Mouse (Mus musculus) lung, postnatal 25 days (tissue): ENCODE measurements around the gene 6430571L13Rik.

Source experiments
- DNase-seq: peaks from one replicate; pipeline ENCODE4 v3.0.0; 2022; ENCODE audit warnings: low spot score

6430571L13Rik gene

GRCm38 (mm10) chr9:107340911-107341645 lies 676 bp downstream of the 6430571L13Rik start:
- DNase-seq = no peak

GRCm38 (mm10) chr9:107342201-107342709 lies 1.9 kb downstream of the 6430571L13Rik start:
- no peak for DNase-seq

GRCm38 (mm10) chr9:107343146-107343943 lies 2.9 kb downstream of the 6430571L13Rik start:
- no peak for DNase-seq

GRCm38 (mm10) chr9:107344027-107344426 lies 3.6 kb downstream of the 6430571L13Rik start:
- no peak for DNase-seq

- DNase-seq = no peak
Observed at GRCm38 (mm10) chr9:107346081-107346480, 5.7 kb downstream of the 6430571L13Rik start.

GRCm38 (mm10) chr9:107347586-107348183 lies 7.3 kb downstream of the 6430571L13Rik start:
- DNase-seq = no peak

GRCm38 (mm10) chr9:107349321-107349720 lies 8.9 kb downstream of the 6430571L13Rik start:
- DNase-seq = no peak

GRCm38 (mm10) chr9:107354826-107355225 lies 14.4 kb downstream of the 6430571L13Rik start:
- DNase-seq = no peak

- peak; percentile 50 for DNase-seq
Observed at GRCm38 (mm10) chr9:107355870-107356765, 15.7 kb downstream of the 6430571L13Rik start.

GRCm38 (mm10) chr9:107357651-107358050 lies 17.2 kb downstream of the 6430571L13Rik start:
- DNase-seq = peak; percentile 54

GRCm38 (mm10) chr9:107360989-107361388 lies 20.6 kb downstream of the 6430571L13Rik start:
- DNase-seq = no peak

GRCm38 (mm10) chr9:107366644-107367043 lies 26.2 kb downstream of the 6430571L13Rik start:
- peak; percentile 55 for DNase-seq

GRCm38 (mm10) chr9:107368302-107368701 lies 27.9 kb downstream of the 6430571L13Rik start:
- no peak for DNase-seq

- DNase-seq = no peak
Observed at GRCm38 (mm10) chr9:107369270-107370105, 29.1 kb downstream of the 6430571L13Rik start.

GRCm38 (mm10) chr9:107370106-107370463 lies 29.7 kb downstream of the 6430571L13Rik start:
- DNase-seq = no peak

GRCm38 (mm10) chr9:107372441-107372840 lies 32.0 kb downstream of the 6430571L13Rik start:
- no peak for DNase-seq

- DNase-seq = no peak
Observed at GRCm38 (mm10) chr9:107374623-107375022, 34.2 kb downstream of the 6430571L13Rik start.

- no peak for DNase-seq
Observed at GRCm38 (mm10) chr9:107375451-107375850, 35.0 kb downstream of the 6430571L13Rik start.

- no peak for DNase-seq
Observed at GRCm38 (mm10) chr9:107377961-107378512, 37.6 kb downstream of the 6430571L13Rik start.

- no peak for DNase-seq
Observed at GRCm38 (mm10) chr9:107381723-107382122, 41.3 kb downstream of the 6430571L13Rik start.
